Mouse (Mus musculus): ENCODE data around the gene Spata20. TPM values are rescaled to one million over a fixed set of nuclear protein-coding genes. Genes with fewer than 3 reads are reported as not detected.

The Spata20 gene
- polyA plus RNA-seq (2012; rRNA removed; ENCODE audit: low replicate concordance) = 0.08 TPM in 1 of 2 replicates, not detected in the other

GRCm38 (mm10) chr11:94486001-94486400, at the start of gene Spata20:
TSS of gene Spata20 (minus strand) at chr11:94486179.

GRCm38 (mm10) chr11:94521219-94521843, 35.4 kb upstream of the Spata20 start, which contains the start of gene Mycbpap:
TSS of gene Mycbpap (minus strand) at chr11:94521742.

GRCm38 (mm10) chr11:94499661-94500152, 13.7 kb upstream of the Spata20 start, which contains the start of gene Epn3:
TSS of gene Epn3 (minus strand) at chr11:94499974.

DNA sequence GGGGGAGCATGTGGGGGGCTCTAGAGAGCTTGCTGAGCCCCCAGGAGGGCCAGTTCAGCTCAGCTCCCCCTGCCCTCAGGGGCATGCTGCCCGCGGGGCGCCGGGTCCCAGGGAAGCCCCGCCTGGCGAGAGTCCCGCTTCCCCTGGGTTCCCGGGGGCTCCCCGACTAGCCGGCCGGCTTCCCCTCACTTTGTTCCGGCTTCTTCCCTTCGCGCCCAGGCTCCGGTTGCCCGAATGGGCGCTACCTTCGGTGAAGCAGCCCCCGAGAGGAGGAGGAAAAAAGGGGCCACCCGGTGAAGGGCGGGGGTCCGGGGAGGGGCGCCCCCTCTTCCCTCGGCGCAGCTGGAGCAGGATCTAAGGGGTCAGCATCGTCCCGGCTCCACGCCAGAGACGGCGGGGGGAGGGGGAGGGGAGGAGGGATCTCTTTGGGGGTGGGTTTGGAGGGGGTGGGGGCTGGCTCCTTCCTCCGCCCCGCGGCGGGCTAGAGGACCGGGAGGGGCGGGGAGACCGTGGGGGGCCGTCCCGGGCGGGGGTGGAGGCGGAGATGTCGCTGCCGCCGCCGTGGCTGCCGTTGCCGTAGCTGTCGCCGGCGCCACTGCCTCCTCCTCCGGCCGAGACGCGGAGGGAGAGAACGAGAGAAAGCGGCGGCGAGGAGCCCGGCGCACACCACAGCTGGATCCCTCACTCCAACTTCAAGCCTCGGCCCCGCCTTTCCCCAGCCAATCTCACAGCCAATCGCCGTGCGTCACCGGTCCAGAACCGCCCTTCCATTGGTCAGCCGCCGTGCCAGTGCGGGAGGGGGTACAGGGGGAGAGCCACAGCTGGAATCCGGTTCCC, 12.1 kb downstream of the Spata20 start, which contains the start of gene Cacna1g:
Gene Cacna1g, minus strand, starts transcription at position 492 of the 837 bp plus-strand sequence.

Other genes starting within 250 kb of the Spata20 start
- 0.59 and 0.75 TPM in 2 replicates for gene Wfikkn2, start 240.2 kb downstream of the Spata20 start, polyA plus RNA-seq (2012; rRNA removed; ENCODE audit: low replicate concordance)
- gene Gm21885, start 204.3 kb downstream of the Spata20 start, polyA plus RNA-seq (2012; rRNA removed; ENCODE audit: low replicate concordance) = 0.74 and 2.4 TPM in 2 replicates
- gene Luc7l3, start 164.2 kb downstream of the Spata20 start, polyA plus RNA-seq (2012; rRNA removed; ENCODE audit: low replicate concordance) = 0.92 and 1.6 TPM in 2 replicates
- 68.4 and 74.6 TPM in 2 replicates for gene Ankrd40, start 158.2 kb downstream of the Spata20 start, polyA plus RNA-seq (2012; rRNA removed; ENCODE audit: low replicate concordance)
- gene Abcc3, start 93.2 kb downstream of the Spata20 start, polyA plus RNA-seq (2012; rRNA removed; ENCODE audit: low replicate concordance) = 70.3 and 173 TPM in 2 replicates
- gene Cacna1g, start 12.0 kb downstream of the Spata20 start, polyA plus RNA-seq (2012; rRNA removed; ENCODE audit: low replicate concordance) = 7.5 and 15.5 TPM in 2 replicates
- gene Epn3, start 13.8 kb upstream of the Spata20 start, polyA plus RNA-seq (2012; rRNA removed; ENCODE audit: low replicate concordance) = 4.1 and 10.7 TPM in 2 replicates
- 1.9 and 2.7 TPM in 2 replicates for gene Mycbpap, start 35.6 kb upstream of the Spata20 start, polyA plus RNA-seq (2012; rRNA removed; ENCODE audit: low replicate concordance)
- gene Rsad1, start 63.1 kb upstream of the Spata20 start, polyA plus RNA-seq (2012; rRNA removed; ENCODE audit: low replicate concordance) = 4.8 and 7.6 TPM in 2 replicates
- gene Chad, start 78.9 kb upstream of the Spata20 start, polyA plus RNA-seq (2012; rRNA removed; ENCODE audit: low replicate concordance) = 1.3 and 66.7 TPM in 2 replicates
- 29.7 and 35.2 TPM in 2 replicates for gene Acsf2, start 115.7 kb upstream of the Spata20 start, polyA plus RNA-seq (2012; rRNA removed; ENCODE audit: low replicate concordance)
- gene Lrrc59, start 143.6 kb upstream of the Spata20 start, polyA plus RNA-seq (2012; rRNA removed; ENCODE audit: low replicate concordance) = 115 and 176 TPM in 2 replicates
- 16.2 and 23.4 TPM in 2 replicates for gene Mrpl27, start 167.6 kb upstream of the Spata20 start, polyA plus RNA-seq (2012; rRNA removed; ENCODE audit: low replicate concordance)
- gene Eme1, start 167.8 kb upstream of the Spata20 start, polyA plus RNA-seq (2012; rRNA removed; ENCODE audit: low replicate concordance) = 0.92 and 1.4 TPM in 2 replicates
- gene Xylt2, start 191.3 kb upstream of the Spata20 start, polyA plus RNA-seq (2012; rRNA removed; ENCODE audit: low replicate concordance) = 23.8 and 24.6 TPM in 2 replicates
- gene Gm11541, start 218.3 kb upstream of the Spata20 start, polyA plus RNA-seq (2012; rRNA removed; ENCODE audit: low replicate concordance) = 0.05 TPM in 1 of 2 replicates, not detected in the other

All from duodenum, adult 2 months (tissue).